Mouse (Mus musculus): ENCODE measurements at regions not wholly inside any gene's neighbourhood (a gene's known extent, or its start where the extent isn't known, plus 50 kb on each side); places are given as distances from the start of the nearest gene placed in this dataset.

DNA sequence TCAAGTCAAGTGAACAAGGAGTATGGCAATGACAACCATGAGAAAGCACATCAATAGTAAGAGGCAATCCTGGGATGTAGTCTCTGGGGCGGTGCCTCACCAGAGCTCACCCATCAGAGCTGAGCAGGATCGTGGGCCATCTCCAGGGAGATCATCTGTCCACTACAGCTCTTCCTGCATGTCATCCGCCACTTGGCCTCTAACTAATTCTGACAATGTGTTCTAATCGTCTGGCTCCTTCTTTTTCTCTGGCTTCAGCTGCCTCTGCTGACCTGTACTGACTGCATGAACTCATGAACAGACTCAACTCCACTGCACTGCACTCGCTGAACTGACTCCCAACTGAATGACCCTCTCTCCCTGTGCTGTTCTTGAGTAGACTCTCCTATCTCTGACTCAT, 277.9 kb upstream of the Far2 start:
- ATAC-seq (ENCODE audit: insufficient number of reproducible peaks, insufficient read depth, low FRiP score, low read depth) = no peak
- no peak overlapping the region for H3K27ac ChIP-seq (ENCODE audit: low read length)
- 84% methylated on average over 5 of the region's 5 CpGs for WGBS

DNA sequence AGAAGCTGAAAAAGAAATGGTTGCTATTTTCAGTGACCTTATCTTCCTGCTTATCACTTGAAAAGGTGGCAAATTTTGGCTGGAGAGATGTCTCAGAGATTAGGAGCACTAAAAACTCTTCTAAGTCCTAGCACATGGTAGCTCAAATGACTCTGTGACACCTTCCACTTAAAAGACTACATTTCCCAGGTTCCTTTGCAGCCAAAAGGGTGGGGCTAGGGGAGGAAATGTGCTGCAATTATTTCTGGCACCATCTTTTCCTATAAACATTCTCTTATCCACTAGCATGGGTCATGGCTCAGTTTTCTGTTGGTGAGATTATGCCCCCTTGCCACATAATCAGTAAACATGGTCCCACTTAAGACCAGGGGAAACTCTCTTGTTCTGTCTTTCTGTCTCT, 277.0 kb upstream of the Far2 start:
- no peak overlapping the region for H3K4me2 ChIP-seq (replicated peaks; ENCODE audit: low read depth, low read length)
- H3K4me3 ChIP-seq (ENCODE audit: low read depth, low read length) = no peak overlapping the region
- no peak for ATAC-seq (ENCODE audit: insufficient number of reproducible peaks, insufficient read depth, low FRiP score, low read depth)
- no peaks in the 10 kb centered on the region for H3K27me3 ChIP-seq (ENCODE audit: control insufficient read depth, insufficient read depth, low read length)
- H3K36me3 ChIP-seq (ENCODE audit: control insufficient read depth, insufficient read depth, low read length) = no peaks in the 10 kb centered on the region
- H3K9me3 ChIP-seq (ENCODE audit: control insufficient read depth, low read depth, low read length) = no peaks in the 10 kb centered on the region
- H3K27ac ChIP-seq (ENCODE audit: low read length) = no peak overlapping the region
- H3K4me1 ChIP-seq (ENCODE audit: control insufficient read depth, insufficient read depth, low read length) = no peaks in the 10 kb centered on the region
- no peak overlapping the region for H3K9ac ChIP-seq (replicated peaks; ENCODE audit: low read depth, low read length)

More for the DNA sequence above, 277.9 kb upstream of the Far2 start:
- no peaks in the 10 kb centered on the region for H3K4me1 ChIP-seq (ENCODE audit: control insufficient read depth, insufficient read depth, low read length)
- no peak overlapping the region for H3K4me2 ChIP-seq (replicated peaks; ENCODE audit: low read depth, low read length)
- no peaks in the 10 kb centered on the region for H3K27me3 ChIP-seq (ENCODE audit: control insufficient read depth, insufficient read depth, low read length)
- H3K36me3 ChIP-seq (ENCODE audit: control insufficient read depth, insufficient read depth, low read length) = no peaks in the 10 kb centered on the region
- H3K9me3 ChIP-seq (ENCODE audit: control insufficient read depth, low read depth, low read length) = no peaks in the 10 kb centered on the region
- H3K4me3 ChIP-seq (ENCODE audit: low read depth, low read length) = no peak overlapping the region
- no peak overlapping the region for H3K9ac ChIP-seq (replicated peaks; ENCODE audit: low read depth, low read length)

DNA sequence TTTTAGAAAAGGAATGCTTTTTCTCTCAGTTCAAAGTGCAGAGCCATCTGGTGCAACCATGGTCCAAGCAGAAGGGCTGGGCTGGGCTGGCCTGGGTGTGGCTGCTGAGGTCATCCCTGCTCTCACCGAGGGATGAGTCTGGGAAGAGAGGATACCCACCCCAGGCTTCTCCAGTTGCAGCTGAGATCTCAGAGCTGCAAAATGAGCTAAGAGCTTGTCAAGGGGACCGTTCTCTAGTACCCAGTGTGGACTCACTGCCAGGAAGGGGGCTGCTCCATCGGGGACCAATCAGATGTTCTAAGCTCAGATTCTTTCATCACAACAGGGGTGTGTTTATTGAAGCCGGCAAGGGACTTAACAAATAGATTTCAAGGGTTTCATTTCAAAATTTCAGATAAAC, 275.6 kb upstream of the Far2 start:
- no peaks in the 10 kb centered on the region for H3K27me3 ChIP-seq (ENCODE audit: control insufficient read depth, insufficient read depth, low read length)
- 25% methylated on average over 4 of the region's 4 CpGs for WGBS
- no peak overlapping the region for H3K27ac ChIP-seq (ENCODE audit: low read length)
- no peak overlapping the region for H3K4me2 ChIP-seq (replicated peaks; ENCODE audit: low read depth, low read length)
- no peaks in the 10 kb centered on the region for H3K4me1 ChIP-seq (ENCODE audit: control insufficient read depth, insufficient read depth, low read length)
- no peak for ATAC-seq (ENCODE audit: insufficient number of reproducible peaks, insufficient read depth, low FRiP score, low read depth)
- H3K9me3 ChIP-seq (ENCODE audit: control insufficient read depth, low read depth, low read length) = no peaks in the 10 kb centered on the region
- no peaks in the 10 kb centered on the region for H3K36me3 ChIP-seq (ENCODE audit: control insufficient read depth, insufficient read depth, low read length)
- H3K4me3 ChIP-seq (ENCODE audit: low read depth, low read length) = no peak overlapping the region
- no peak overlapping the region for H3K9ac ChIP-seq (replicated peaks; ENCODE audit: low read depth, low read length)

DNA sequence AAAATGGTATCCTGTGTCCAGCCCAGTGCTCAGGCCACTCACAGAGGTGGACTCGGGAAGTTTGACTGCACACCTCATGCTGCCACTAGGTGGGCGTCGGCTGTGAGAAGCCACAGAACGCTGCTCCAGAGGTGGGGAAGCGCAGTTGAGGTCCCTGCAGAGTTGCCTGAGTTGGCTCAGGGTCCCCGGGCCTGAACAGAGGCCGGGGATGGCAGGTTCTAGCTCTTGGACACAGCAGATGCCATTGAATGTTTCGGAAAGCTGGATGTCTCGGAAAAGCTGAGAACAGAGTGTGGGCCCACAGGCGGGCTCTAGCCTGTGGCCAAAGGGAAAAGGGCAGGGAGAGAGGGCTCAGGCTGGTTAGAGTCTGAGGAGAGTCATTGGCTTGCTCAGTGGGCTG, 273.2 kb upstream of the Far2 start:
- ATAC-seq (ENCODE audit: insufficient number of reproducible peaks, insufficient read depth, low FRiP score, low read depth) = no peak
- Histone ChIP-seq H3K4me1 (ENCODE audit: control insufficient read depth, insufficient read depth, low read length) (no peaks in the 10 kb centered on the region), H3K4me2 (replicated peaks; ENCODE audit: low read depth, low read length) (no peak overlapping the region)

DNA sequence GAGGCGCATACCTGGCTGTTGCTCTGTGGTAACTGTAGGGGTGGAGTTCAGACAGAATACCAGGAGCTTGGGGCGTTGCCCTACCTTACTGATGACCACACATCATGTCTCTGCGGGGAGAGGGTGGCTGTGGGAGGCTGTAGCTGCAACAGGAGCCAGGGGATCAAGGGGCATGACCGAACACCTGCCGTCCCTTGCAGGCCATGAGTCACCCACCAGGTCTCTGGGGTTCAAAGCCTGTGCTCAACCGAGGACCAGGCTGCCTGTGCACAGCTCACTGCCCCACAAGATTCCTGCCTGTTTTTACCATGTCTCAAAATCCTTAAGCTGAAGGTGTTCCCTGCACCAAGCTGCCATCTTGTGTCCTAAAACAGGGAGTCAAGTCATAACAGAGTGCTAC, 272.4 kb upstream of the Far2 start:
- Histone ChIP-seq H3K4me2 (replicated peaks; ENCODE audit: low read depth, low read length) (no peak overlapping the region), H3K27me3 (ENCODE audit: control insufficient read depth, insufficient read depth, low read length) (no peaks in the 10 kb centered on the region), H3K4me3 (ENCODE audit: low read depth, low read length) (no peak overlapping the region), H3K4me1 (ENCODE audit: control insufficient read depth, insufficient read depth, low read length) (no peaks in the 10 kb centered on the region), H3K9ac (replicated peaks; ENCODE audit: low read depth, low read length) (no peak overlapping the region), H3K9me3 (ENCODE audit: control insufficient read depth, low read depth, low read length) (no peaks in the 10 kb centered on the region), H3K27ac (ENCODE audit: low read length) (no peak overlapping the region), H3K36me3 (ENCODE audit: control insufficient read depth, insufficient read depth, low read length) (no peaks in the 10 kb centered on the region)
- no peak for ATAC-seq (ENCODE audit: insufficient number of reproducible peaks, insufficient read depth, low FRiP score, low read depth)
- WGBS = 85% methylated on average over 6 of the region's 6 CpGs

More for the DNA sequence above, 273.2 kb upstream of the Far2 start:
- no peak overlapping the region for H3K9ac ChIP-seq (replicated peaks; ENCODE audit: low read depth, low read length)
- H3K9me3 ChIP-seq (ENCODE audit: control insufficient read depth, low read depth, low read length) = no peaks in the 10 kb centered on the region
- no peak overlapping the region for H3K27ac ChIP-seq (ENCODE audit: low read length)
- 81% methylated on average over 10 of the region's 10 CpGs for WGBS
- H3K36me3 ChIP-seq (ENCODE audit: control insufficient read depth, insufficient read depth, low read length) = no peaks in the 10 kb centered on the region
- H3K4me3 ChIP-seq (ENCODE audit: low read depth, low read length) = no peak overlapping the region
- H3K27me3 ChIP-seq (ENCODE audit: control insufficient read depth, insufficient read depth, low read length) = no peaks in the 10 kb centered on the region

DNA sequence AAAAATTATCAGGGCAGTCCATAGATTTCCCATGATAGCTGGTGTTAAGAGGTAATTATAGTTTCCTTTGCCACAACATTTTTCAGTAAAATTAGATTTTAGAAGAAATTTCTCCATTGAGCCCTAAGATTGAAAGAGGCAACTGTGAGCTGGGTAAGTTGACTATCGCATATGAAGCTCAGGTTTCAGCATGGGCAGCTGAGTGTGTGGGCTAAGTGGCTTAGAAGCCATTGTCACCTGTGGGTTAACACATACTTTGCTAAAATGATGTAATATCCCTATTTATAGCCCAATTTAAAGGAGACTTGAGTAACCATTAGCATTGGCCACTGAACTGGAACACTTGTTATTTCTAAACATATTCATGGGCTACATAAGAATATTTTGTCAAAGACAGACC, 267.6 kb upstream of the Far2 start:
- no peaks in the 10 kb centered on the region for H3K4me1 ChIP-seq (ENCODE audit: control insufficient read depth, insufficient read depth, low read length)
- no peaks in the 10 kb centered on the region for H3K36me3 ChIP-seq (ENCODE audit: control insufficient read depth, insufficient read depth, low read length)
- no peaks in the 10 kb centered on the region for H3K27me3 ChIP-seq (ENCODE audit: control insufficient read depth, insufficient read depth, low read length)
- 97% methylated on average over 1 of the region's 1 CpGs for WGBS
- no peak overlapping the region for H3K27ac ChIP-seq (ENCODE audit: low read length)
- no peak overlapping the region for H3K4me2 ChIP-seq (replicated peaks; ENCODE audit: low read depth, low read length)
- ATAC-seq (ENCODE audit: insufficient number of reproducible peaks, insufficient read depth, low FRiP score, low read depth) = no peak
- H3K4me3 ChIP-seq (ENCODE audit: low read depth, low read length) = no peak overlapping the region
- H3K9me3 ChIP-seq (ENCODE audit: control insufficient read depth, low read depth, low read length) = no peaks in the 10 kb centered on the region
- H3K9ac ChIP-seq (replicated peaks; ENCODE audit: low read depth, low read length) = no peak overlapping the region

DNA sequence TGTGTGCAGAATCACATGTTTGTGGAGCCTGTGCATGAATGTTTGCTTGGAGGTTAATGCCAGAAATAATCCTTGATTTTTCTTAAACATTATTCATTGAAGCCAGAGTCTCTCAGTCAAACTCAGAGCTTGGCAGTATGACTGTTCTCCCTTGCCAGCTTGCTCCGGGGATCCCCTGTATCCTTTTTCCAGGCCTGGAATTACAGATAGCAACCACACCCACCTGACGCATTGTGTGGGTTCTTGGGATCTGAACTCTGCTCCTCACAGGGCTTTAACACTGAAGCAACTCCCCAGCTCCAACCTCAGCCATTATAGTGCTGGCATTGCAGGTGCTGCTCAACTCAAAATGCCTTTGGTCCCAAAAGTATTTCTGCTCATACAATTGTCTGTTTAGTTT, 262.8 kb upstream of the Far2 start:
- Histone ChIP-seq H3K4me3 (ENCODE audit: low read depth, low read length) (no peak overlapping the region), H3K4me1 (ENCODE audit: control insufficient read depth, insufficient read depth, low read length) (no peaks in the 10 kb centered on the region), H3K9ac (replicated peaks; ENCODE audit: low read depth, low read length) (no peak overlapping the region), H3K27ac (ENCODE audit: low read length) (no peak overlapping the region), H3K4me2 (replicated peaks; ENCODE audit: low read depth, low read length) (no peak overlapping the region), H3K36me3 (ENCODE audit: control insufficient read depth, insufficient read depth, low read length) (no peaks in the 10 kb centered on the region), H3K27me3 (ENCODE audit: control insufficient read depth, insufficient read depth, low read length) (no peaks in the 10 kb centered on the region), H3K9me3 (ENCODE audit: control insufficient read depth, low read depth, low read length) (no peaks in the 10 kb centered on the region)
- ATAC-seq (ENCODE audit: insufficient number of reproducible peaks, insufficient read depth, low FRiP score, low read depth) = no peak
- 75% methylated on average over 2 of the region's 2 CpGs for WGBS

DNA sequence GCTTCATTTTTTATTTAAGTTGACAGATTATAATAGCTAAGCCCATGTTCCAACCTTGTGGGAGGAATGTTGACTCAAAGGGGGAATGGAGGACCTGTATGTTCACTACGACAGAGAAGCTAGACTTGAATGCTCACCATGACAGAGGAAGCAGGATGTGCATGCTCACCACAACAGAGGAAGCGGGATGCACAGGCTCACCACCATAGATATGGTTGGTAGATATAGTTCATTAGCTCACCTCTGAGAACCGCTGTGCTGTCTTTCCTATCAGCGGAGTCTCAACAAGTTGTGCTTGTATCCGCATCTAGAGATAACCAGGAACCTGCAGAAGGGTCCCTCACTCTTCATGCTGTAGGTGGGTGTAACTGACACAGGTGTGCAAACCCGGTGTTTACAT, 262.2 kb upstream of the Far2 start:
- no peak overlapping the region for H3K4me3 ChIP-seq (ENCODE audit: low read depth, low read length)
- no peaks in the 10 kb centered on the region for H3K27me3 ChIP-seq (ENCODE audit: control insufficient read depth, insufficient read depth, low read length)
- H3K9me3 ChIP-seq (ENCODE audit: control insufficient read depth, low read depth, low read length) = no peaks in the 10 kb centered on the region
- no peak overlapping the region for H3K27ac ChIP-seq (ENCODE audit: low read length)
- H3K9ac ChIP-seq (replicated peaks; ENCODE audit: low read depth, low read length) = no peak overlapping the region
- no peak for ATAC-seq (ENCODE audit: insufficient number of reproducible peaks, insufficient read depth, low FRiP score, low read depth)
- no peaks in the 10 kb centered on the region for H3K4me1 ChIP-seq (ENCODE audit: control insufficient read depth, insufficient read depth, low read length)
- WGBS = 92% methylated on average over 6 of the region's 6 CpGs
- no peak overlapping the region for H3K4me2 ChIP-seq (replicated peaks; ENCODE audit: low read depth, low read length)
- H3K36me3 ChIP-seq (ENCODE audit: control insufficient read depth, insufficient read depth, low read length) = no peaks in the 10 kb centered on the region

DNA sequence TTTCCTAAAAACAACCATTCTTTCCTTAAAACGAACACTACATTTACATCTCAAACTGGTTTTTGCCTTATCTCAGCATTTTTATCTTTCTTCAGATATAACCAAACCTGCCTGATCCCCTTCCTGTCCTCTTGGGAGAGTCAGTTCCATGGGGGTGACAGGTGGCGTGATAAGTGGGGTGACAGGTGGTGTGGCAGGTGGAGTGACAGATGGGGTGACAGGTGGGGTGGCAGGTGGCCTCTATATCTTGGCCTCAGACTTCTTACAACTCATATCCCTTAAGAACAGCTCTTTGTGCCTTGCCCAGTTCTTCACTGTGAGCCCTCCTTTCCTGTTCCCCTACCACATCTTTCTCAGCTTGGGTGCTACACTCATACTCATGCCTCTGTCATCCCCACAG, 259.0 kb upstream of the Far2 start:
- Histone ChIP-seq H3K9ac (replicated peaks; ENCODE audit: low read depth, low read length) (no peak overlapping the region), H3K27ac (ENCODE audit: low read length) (no peak overlapping the region), H3K36me3 (ENCODE audit: control insufficient read depth, insufficient read depth, low read length) (no peaks in the 10 kb centered on the region), H3K4me1 (ENCODE audit: control insufficient read depth, insufficient read depth, low read length) (no peaks in the 10 kb centered on the region), H3K4me3 (ENCODE audit: low read depth, low read length) (no peak overlapping the region), H3K9me3 (ENCODE audit: control insufficient read depth, low read depth, low read length) (no peaks in the 10 kb centered on the region), H3K4me2 (replicated peaks; ENCODE audit: low read depth, low read length) (no peak overlapping the region), H3K27me3 (ENCODE audit: control insufficient read depth, insufficient read depth, low read length) (no peaks in the 10 kb centered on the region)
- 81% methylated on average over 2 of the region's 2 CpGs for WGBS
- ATAC-seq (ENCODE audit: insufficient number of reproducible peaks, insufficient read depth, low FRiP score, low read depth) = no peak

Data from stomach, embryonic 14.5 days (tissue).